Mouse (Mus musculus) heart, embryonic 10.5 days (tissue): ENCODE results near the gene Rrp7a. TPM values are rescaled to one million over a fixed set of nuclear protein-coding genes. Genes with fewer than 3 reads are reported as not detected.
A peak's percentile ranks its signal among the peaks of the same experiment; 100 is the strongest.

Experiments used
- DNase-seq: peaks from one replicate; pipeline ENCODE4 v3.0.0-alpha.2; 2017; ENCODE audit warnings: low spot score
- H3K27ac ChIP-seq: fragments of 300-500 bp; sonication (generic); 2 replicates; pipeline ENCODE4 v1.5.1; 2016; ENCODE audit warnings: mild to moderate bottlenecking
- H3K27me3 ChIP-seq: fragments of 300-500 bp; sonication (generic); 2 replicates; pipeline ENCODE4 v1.6.1; 2016; ENCODE audit warnings: mild to moderate bottlenecking; ENCODE audit not compliant: poor library complexity, insufficient read depth, severe bottlenecking
- H3K36me3 ChIP-seq: fragments of 300-500 bp; sonication (generic); 2 replicates; pipeline ENCODE4 v1.6.1; 2016; ENCODE audit warnings: mild to moderate bottlenecking, moderate library complexity
- H3K4me1 ChIP-seq: fragments of 300-500 bp; sonication (generic); 2 replicates; pipeline ENCODE4 v1.6.1; 2016; ENCODE audit warnings: mild to moderate bottlenecking
- H3K4me3 ChIP-seq: fragments of 300-500 bp; sonication (generic); 2 replicates; pipeline ENCODE4 v1.5.1; 2016; ENCODE audit warnings: mild to moderate bottlenecking, moderate library complexity
- H3K9me3 ChIP-seq: fragments of 300-500 bp; sonication (generic); 2 replicates; pipeline ENCODE4 v1.6.1; 2016; ENCODE audit warnings: mild to moderate bottlenecking, moderate library complexity
- WGBS: fragments of 180-500 bp; shearing (Covaris S2); methylation state at CpG from one replicate; pipeline ENCODE4 v1.1.7; 2016; 5-methylcytosine and 5-hydroxymethylcytosine counted together
- polyA plus RNA-seq: library from polyadenylated mRNA; unstranded; fragments of >200 nt; fragmentation: Nextera tagmentation; extraction: Ambion mirVana; gene quantifications from 2 replicates; pipeline ENCODE4 v1.2.1, GENCODE M21; 2016

Gene Rrp7a
- polyA plus RNA-seq, 1 experiment from 2014 or later, result 64.6 TPM

DNA sequence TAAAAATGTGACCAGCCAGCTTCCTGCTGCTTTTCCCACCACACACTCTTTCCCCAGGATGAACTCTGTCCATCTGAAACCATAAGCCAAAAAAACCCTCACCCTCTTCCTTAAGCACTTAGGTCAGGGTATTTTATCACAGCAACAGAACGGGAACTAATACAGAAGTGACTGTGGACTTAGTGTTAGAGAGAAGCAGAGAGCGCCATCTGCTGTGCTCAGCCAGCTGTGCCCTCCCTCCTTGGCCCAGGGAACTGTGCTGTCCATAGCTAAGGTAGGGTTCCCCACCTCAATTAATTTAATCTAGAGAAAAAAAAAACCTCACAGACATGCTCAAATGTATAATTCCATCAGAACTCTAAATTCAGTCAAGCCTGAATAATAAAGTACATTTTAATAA is 26.7 kb downstream of the Rrp7a start:
- Histone ChIP-seq H3K27ac (no peak overlapping the region), H3K4me3 (no peak overlapping the region), H3K27me3 (peaks cover 16% of the 10 kb centered on the region), H3K9me3 (no peaks in the 10 kb centered on the region), H3K4me1 (peaks cover 33% of the 10 kb centered on the region), H3K36me3 (no peaks in the 10 kb centered on the region)
- no peak for DNase-seq
- 50% methylated on average over 2 of the region's 2 CpGs for WGBS

DNA sequence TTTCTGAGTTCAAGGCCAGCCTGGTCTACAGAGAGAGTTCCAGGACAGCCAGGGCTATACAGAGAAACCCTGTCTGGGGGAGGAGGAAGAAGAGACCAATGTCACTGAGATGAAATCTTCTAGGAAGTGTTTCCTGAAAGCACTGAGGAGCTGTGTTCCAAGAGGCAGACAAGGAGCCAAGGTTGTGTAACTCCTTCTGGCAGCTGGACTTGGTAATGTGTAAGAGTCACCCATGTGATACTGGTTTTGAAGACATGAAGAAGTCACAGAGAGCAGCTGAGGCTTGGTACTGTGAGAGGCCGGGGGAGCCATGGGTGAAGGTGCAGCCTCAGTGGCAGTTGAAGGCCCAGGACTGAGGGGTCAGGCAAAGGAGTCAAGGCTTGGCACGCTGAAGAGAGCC is 28.9 kb downstream of the Rrp7a start:
- Histone ChIP-seq H3K4me3 (no peak overlapping the region), H3K36me3 (no peaks in the 10 kb centered on the region), H3K27me3 (peaks cover 31% of the 10 kb centered on the region), H3K4me1 (peaks cover 26% of the 10 kb centered on the region), H3K9me3 (no peaks in the 10 kb centered on the region), H3K27ac (no peak overlapping the region)
- 65% methylated on average over 2 of the region's 2 CpGs for WGBS
- no peak for DNase-seq

GRCm38 (mm10) chr15:83090874-83091273 is 31.7 kb downstream of the Rrp7a start:
- Histone ChIP-seq H3K4me1 (peaks cover 23% of the 10 kb centered on the region), H3K27me3 (peaks cover 33% of the 10 kb centered on the region), H3K36me3 (no peaks in the 10 kb centered on the region), H3K4me3 (no peak overlapping the region), H3K9me3 (no peaks in the 10 kb centered on the region), H3K27ac (no peak overlapping the region)
- WGBS, result 33% methylated on average over 3 of the region's 3 CpGs
- DNase-seq, result no peak

- Histone ChIP-seq H3K4me3 (peak within 1 kb of the TSS; percentile 44), H3K27me3 (peaks cover 33% of the 10 kb centered on the region), H3K9me3 (no peaks in the 10 kb centered on the region), H3K36me3 (no peaks in the 10 kb centered on the region), H3K4me1 (peaks cover 29% of the 10 kb centered on the region), H3K27ac (no peak within 1 kb of the TSS)
- WGBS, result 14% methylated on average over 7 of the region's 7 CpGs
- DNase-seq, result no peak
Measured at GRCm38 (mm10) chr15:83089429-83089605, 33.3 kb downstream of the Rrp7a start, which contains the start of gene Serhl. TSS of gene Serhl (plus strand) at chr15:83089506.

GRCm38 (mm10) chr15:83088495-83089428 is 33.8 kb downstream of the Rrp7a start:
- H3K4me1 ChIP-seq, result peaks cover 34% of the 10 kb centered on the region
- WGBS, result 6% methylated on average over 27 of the region's 27 CpGs
- no peaks in the 10 kb centered on the region for H3K9me3 ChIP-seq
- no peak overlapping the region for H3K27ac ChIP-seq
- no peaks in the 10 kb centered on the region for H3K36me3 ChIP-seq
- no peak for DNase-seq
- peaks cover 30% of the 10 kb centered on the region for H3K27me3 ChIP-seq
- H3K4me3 ChIP-seq, result peak overlapping the region; percentile 44

DNA sequence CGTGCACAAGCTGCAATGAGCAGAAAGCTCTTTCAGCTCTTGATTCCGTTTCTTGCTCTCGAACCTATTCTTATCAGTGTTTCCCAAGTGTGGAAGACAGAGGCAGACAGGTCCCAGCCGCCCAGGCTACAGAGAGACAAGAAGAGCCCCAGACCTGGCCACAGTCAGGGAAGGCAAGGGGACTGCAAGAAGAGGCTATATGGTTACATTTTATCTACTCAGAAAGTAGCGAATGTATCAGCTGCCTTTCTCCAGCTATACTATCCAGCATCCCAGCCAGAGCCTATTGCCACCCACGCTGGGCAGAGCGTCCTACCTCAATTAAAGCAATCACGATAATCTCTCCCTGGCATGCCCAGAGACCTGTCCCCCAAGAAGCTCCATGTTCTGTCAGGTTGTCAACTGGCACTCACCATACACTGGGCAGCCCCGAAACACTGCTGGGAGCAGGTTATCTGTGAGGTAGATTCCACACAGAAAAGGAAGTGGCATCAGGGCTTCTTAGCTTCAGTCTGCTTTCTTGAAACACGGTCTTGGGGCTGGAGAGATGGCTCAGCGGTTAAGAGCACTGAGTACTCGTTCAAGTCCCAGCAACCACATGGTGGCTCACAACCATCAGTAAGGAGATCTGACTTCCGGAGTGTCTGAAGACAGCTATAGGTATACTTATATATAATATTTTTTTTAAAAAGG is 35.8 kb downstream of the Rrp7a start:
- no peak overlapping the region for H3K4me3 ChIP-seq
- H3K36me3 ChIP-seq, result no peaks in the 10 kb centered on the region
- no peak for DNase-seq
- H3K27ac ChIP-seq, result no peak overlapping the region
- H3K4me1 ChIP-seq, result peaks cover 35% of the 10 kb centered on the region
- peaks cover 30% of the 10 kb centered on the region for H3K27me3 ChIP-seq
- H3K9me3 ChIP-seq, result no peaks in the 10 kb centered on the region
- 50% methylated on average over 13 of the region's 13 CpGs for WGBS

- peak; percentile 84 for DNase-seq
- H3K4me3 ChIP-seq, result no peak overlapping the region
- H3K27me3 ChIP-seq, result peaks cover 30% of the 10 kb centered on the region
- H3K36me3 ChIP-seq, result no peaks in the 10 kb centered on the region
- no peaks in the 10 kb centered on the region for H3K9me3 ChIP-seq
- peaks cover 39% of the 10 kb centered on the region for H3K4me1 ChIP-seq
- WGBS, result 23% methylated on average over 7 of the region's 7 CpGs
- no peak overlapping the region for H3K27ac ChIP-seq
Measured at GRCm38 (mm10) chr15:83085901-83086300, 36.7 kb downstream of the Rrp7a start.

- H3K27me3 ChIP-seq, result peaks cover 17% of the 10 kb centered on the region
- H3K4me3 ChIP-seq, result no peak overlapping the region
- H3K9me3 ChIP-seq, result no peaks in the 10 kb centered on the region
- no peak overlapping the region for H3K27ac ChIP-seq
- DNase-seq, result no peak
- H3K4me1 ChIP-seq, result peaks cover 32% of the 10 kb centered on the region
- WGBS, result 72% methylated on average over 13 of the region's 13 CpGs
- no peaks in the 10 kb centered on the region for H3K36me3 ChIP-seq
Measured at GRCm38 (mm10) chr15:83084022-83084640, 38.5 kb downstream of the Rrp7a start.

DNA sequence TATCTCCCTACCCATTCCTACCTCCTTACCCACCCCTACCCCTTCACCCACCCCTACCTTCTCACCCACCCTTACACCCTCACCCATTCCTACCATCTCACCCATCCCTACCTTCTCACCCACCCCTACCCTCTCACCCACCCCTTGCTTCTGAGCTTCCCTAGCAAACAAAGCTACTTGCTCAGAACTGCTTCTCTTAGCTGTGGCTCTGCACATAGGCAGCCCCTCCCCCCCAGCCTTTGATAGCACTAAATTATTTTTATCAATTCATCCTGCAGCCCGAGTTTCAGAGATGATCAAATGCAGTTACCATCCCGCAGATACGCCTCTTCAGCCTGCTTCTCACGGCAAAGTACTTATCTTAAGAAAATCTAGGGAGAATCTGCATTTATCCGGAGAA is 39.1 kb downstream of the Rrp7a start:
- H3K4me3 ChIP-seq, result no peak overlapping the region
- 71% methylated on average over 5 of the region's 5 CpGs for WGBS
- DNase-seq, result no peak

DNA sequence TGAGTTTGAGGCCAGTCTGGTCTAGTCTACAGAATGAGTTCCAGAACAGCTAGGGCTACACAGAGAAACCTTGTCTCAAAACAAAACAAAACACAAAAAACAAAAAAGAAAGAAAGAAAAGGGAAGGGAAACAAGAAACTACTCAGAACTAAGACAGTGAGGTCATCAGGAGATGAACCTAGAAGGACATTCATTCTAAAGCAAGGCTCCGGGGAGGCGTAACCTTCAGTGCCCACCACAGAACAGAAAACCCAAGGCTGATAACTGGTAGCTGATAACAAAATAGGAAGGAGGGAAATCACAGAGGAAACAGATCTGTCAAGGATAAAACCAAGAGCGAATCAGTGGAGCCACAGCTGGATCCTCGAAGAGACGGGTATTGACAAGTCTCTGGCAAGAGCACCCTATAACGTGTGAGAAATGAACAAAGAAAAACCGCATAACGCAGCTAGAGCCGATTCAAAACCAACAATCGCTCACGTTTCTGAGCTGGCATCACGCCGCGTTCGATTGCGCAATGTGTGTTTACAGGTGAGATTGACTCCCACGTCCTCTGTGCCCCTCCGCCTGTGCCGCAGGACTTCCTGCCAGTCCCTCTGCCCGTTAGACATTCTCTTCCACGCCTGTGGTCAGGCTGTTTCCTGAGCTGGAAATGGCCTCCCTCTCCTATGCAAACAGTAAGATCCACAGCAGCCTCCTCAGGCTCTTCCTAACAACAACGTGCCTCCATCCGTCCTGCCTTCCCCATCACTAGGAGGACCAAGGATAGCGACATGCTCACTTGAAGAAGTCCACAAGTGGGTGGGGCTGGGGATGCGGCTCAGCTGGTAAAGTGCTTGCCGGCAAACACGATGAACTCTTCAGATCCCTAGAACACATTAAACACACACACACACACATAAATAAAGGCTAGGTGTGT is 46.7 kb downstream of the Rrp7a start:
- no peaks in the 10 kb centered on the region for H3K36me3 ChIP-seq

More for the DNA sequence above, 39.1 kb downstream of the Rrp7a start:
- Histone ChIP-seq H3K4me1 (peaks cover 27% of the 10 kb centered on the region), H3K9me3 (no peaks in the 10 kb centered on the region), H3K27me3 (peaks cover 11% of the 10 kb centered on the region; the same call in 1 of the 2 replicates), H3K36me3 (no peaks in the 10 kb centered on the region), H3K27ac (no peak overlapping the region)

GRCm38 (mm10) chr15:83074179-83074578 is 48.4 kb downstream of the Rrp7a start:
- H3K27me3 ChIP-seq, result peaks cover 15% of the 10 kb centered on the region
- peaks cover 4% of the 10 kb centered on the region; the same call in 1 of the 2 replicates for H3K4me1 ChIP-seq
- 89% methylated on average over 4 of the region's 4 CpGs for WGBS
- no peak overlapping the region for H3K4me3 ChIP-seq
- no peak overlapping the region for H3K27ac ChIP-seq
- H3K9me3 ChIP-seq, result no peaks in the 10 kb centered on the region
- no peak for DNase-seq
- H3K36me3 ChIP-seq, result no peaks in the 10 kb centered on the region

More for the DNA sequence above, 46.7 kb downstream of the Rrp7a start:
- peaks cover 15% of the 10 kb centered on the region for H3K27me3 ChIP-seq
- H3K9me3 ChIP-seq, result no peaks in the 10 kb centered on the region
- H3K27ac ChIP-seq, result no peak overlapping the region
- 53% methylated on average over 27 of the region's 27 CpGs for WGBS
- no peak for DNase-seq
- H3K4me1 ChIP-seq, result peaks cover 4% of the 10 kb centered on the region; the same call in 1 of the 2 replicates
- no peak overlapping the region for H3K4me3 ChIP-seq

DNA sequence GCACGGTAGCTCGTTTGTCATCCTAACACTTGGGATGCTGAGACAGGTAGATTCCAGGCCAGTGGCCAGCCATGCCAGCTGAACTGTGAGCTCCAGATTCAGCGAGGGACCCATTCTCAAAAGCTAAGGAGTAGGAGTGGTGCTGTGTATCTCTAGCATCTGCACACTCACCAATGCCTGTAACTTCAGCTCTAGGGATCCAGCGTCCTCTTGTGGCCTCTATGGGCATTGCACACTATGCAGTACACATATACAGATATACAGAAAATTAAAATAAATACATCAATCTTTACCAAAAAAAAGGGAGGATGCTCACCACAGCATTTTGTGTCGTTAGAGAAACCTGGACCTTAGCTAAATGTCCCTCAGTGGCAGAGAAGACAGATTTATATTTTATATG is 50.8 kb downstream of the Rrp7a start:
- 80% methylated on average over 5 of the region's 5 CpGs for WGBS
- no peaks in the 10 kb centered on the region for H3K36me3 ChIP-seq
- DNase-seq, result no peak
- H3K9me3 ChIP-seq, result no peaks in the 10 kb centered on the region
- H3K27me3 ChIP-seq, result peaks cover 9% of the 10 kb centered on the region; the same call in 1 of the 2 replicates
- H3K4me3 ChIP-seq, result no peak overlapping the region
- peaks cover 4% of the 10 kb centered on the region; the same call in 1 of the 2 replicates for H3K4me1 ChIP-seq
- H3K27ac ChIP-seq, result no peak overlapping the region
